Mouse (Mus musculus) large intestine, adult 2 months (tissue): ENCODE results near the gene Tmem81. TPM values are rescaled to one million over a fixed set of nuclear protein-coding genes. Genes with fewer than 3 reads are reported as not detected.

ENCODE experiments used
- DNase-seq: peaks from one replicate; pipeline ENCODE4 v3.0.0-alpha.2; 2012; ENCODE audit warnings: low read depth, low spot score
- WGBS: fragments of 180-500 bp; shearing (Covaris S2); methylation state at CpG from one replicate; pipeline ENCODE4 v1.1.7; 2018; 5-methylcytosine and 5-hydroxymethylcytosine counted together
- polyA plus RNA-seq: library from polyadenylated mRNA; depleted of rRNA; stranded (reverse); fragments of >200 nt; gene quantifications from 2 replicates; pipeline ENCODE4 v1.2.3, GENCODE M21; 2012; rRNA removed

Gene Tmem81
- polyA plus RNA-seq, 1 experiment, result 2.2 TPM

- peak; percentile 28 for DNase-seq
- 17% methylated on average over 9 of the region's 9 CpGs for WGBS
Measured at GRCm38 (mm10) chr1:132557901-132558631, 52.0 kb downstream of the Tmem81 start.

Other genes with a start within 250 kb of the Tmem81 start
- 1.1 and 1.6 TPM in 2 replicates for gene Klhdc8a, start 207.6 kb upstream of the Tmem81 start, polyA plus RNA-seq
- 55.4 and 75.8 TPM in 2 replicates for gene Nuak2, start 190.1 kb upstream of the Tmem81 start, polyA plus RNA-seq
- 2.0 and 2.9 TPM in 2 replicates for gene Tmcc2, start 114.9 kb upstream of the Tmem81 start, polyA plus RNA-seq
- 2.5 and 4.0 TPM in 2 replicates for gene Dstyk, start 88.7 kb upstream of the Tmem81 start, polyA plus RNA-seq
- gene Rbbp5, start 28.9 kb upstream of the Tmem81 start, polyA plus RNA-seq, result 16.5 and 18.2 TPM in 2 replicates
- 0.15 and 0.21 TPM in 2 replicates for gene Cntn2, start 37.0 kb downstream of the Tmem81 start, polyA plus RNA-seq
- 1.2 and 1.8 TPM in 2 replicates for gene Nfasc, start 235.6 kb downstream of the Tmem81 start, polyA plus RNA-seq